Mouse (Mus musculus): Measurements from ENCODE around the gene Mark1. TPM values are rescaled to one million over a fixed set of nuclear protein-coding genes. Genes with fewer than 3 reads are reported as not detected.
A peak's percentile ranks its signal among the peaks of the same experiment; 100 is the strongest.

The Mark1 gene
- polyA plus RNA-seq, 1 experiment: 21.2 TPM

GRCm38 (mm10) chr1:184965682-184966360 is 33.5 kb downstream of the Mark1 start:
- H3K4me1 ChIP-seq (ENCODE audit: control insufficient read depth, insufficient read depth, low read length): no peaks in the 10 kb centered on the region
- no peak for TF ChIP-seq POLR2A (IDR thresholded peaks at IDR 0.05; ENCODE audit: low read depth, low read length)
- TF ChIP-seq CTCF (IDR thresholded peaks at IDR 0.05; ENCODE audit: borderline replicate concordance, insufficient read depth, low read length): peak; percentile 65; the same call in 1 of the 2 replicates
- no peak overlapping the region for H3K4me3 ChIP-seq (ENCODE audit: insufficient read depth, low read length)
- no peak overlapping the region for H3K27ac ChIP-seq (ENCODE audit: insufficient read depth, low read length)

- H3K4me1 ChIP-seq (ENCODE audit: control insufficient read depth, insufficient read depth, low read length): no peaks in the 10 kb centered on the region
- TF ChIP-seq CTCF (IDR thresholded peaks at IDR 0.05; ENCODE audit: borderline replicate concordance, insufficient read depth, low read length) (no peak), POLR2A (IDR thresholded peaks at IDR 0.05; ENCODE audit: low read depth, low read length) (no peak)
- H3K4me3 ChIP-seq (ENCODE audit: insufficient read depth, low read length): no peak overlapping the region
- no peak overlapping the region for H3K27ac ChIP-seq (ENCODE audit: insufficient read depth, low read length)
These were observed 36.2 kb downstream of the Mark1 start for GRCm38 (mm10) chr1:184963121-184963693.

- Histone ChIP-seq H3K27ac (ENCODE audit: insufficient read depth, low read length) (no peak overlapping the region), H3K4me3 (ENCODE audit: insufficient read depth, low read length) (no peak overlapping the region), H3K4me1 (ENCODE audit: control insufficient read depth, insufficient read depth, low read length) (peaks cover 4% of the 10 kb centered on the region)
- TF ChIP-seq CTCF (IDR thresholded peaks at IDR 0.05; ENCODE audit: borderline replicate concordance, insufficient read depth, low read length): no peak
- no peak for TF ChIP-seq POLR2A (IDR thresholded peaks at IDR 0.05; ENCODE audit: low read depth, low read length)
These were observed 37.5 kb downstream of the Mark1 start for GRCm38 (mm10) chr1:184961853-184962252.

GRCm38 (mm10) chr1:184958818-184959217 is 40.6 kb downstream of the Mark1 start:
- TF ChIP-seq POLR2A (IDR thresholded peaks at IDR 0.05; ENCODE audit: low read depth, low read length) (no peak), CTCF (IDR thresholded peaks at IDR 0.05; ENCODE audit: borderline replicate concordance, insufficient read depth, low read length) (no peak)
- peaks cover 4% of the 10 kb centered on the region for H3K4me1 ChIP-seq (ENCODE audit: control insufficient read depth, insufficient read depth, low read length)
- H3K27ac ChIP-seq (ENCODE audit: insufficient read depth, low read length): no peak overlapping the region
- H3K4me3 ChIP-seq (ENCODE audit: insufficient read depth, low read length): no peak overlapping the region

- no peak overlapping the region for H3K27ac ChIP-seq (ENCODE audit: insufficient read depth, low read length)
- no peak for TF ChIP-seq CTCF (IDR thresholded peaks at IDR 0.05; ENCODE audit: borderline replicate concordance, insufficient read depth, low read length)
- TF ChIP-seq POLR2A (IDR thresholded peaks at IDR 0.05; ENCODE audit: low read depth, low read length): no peak
- peaks cover 4% of the 10 kb centered on the region for H3K4me1 ChIP-seq (ENCODE audit: control insufficient read depth, insufficient read depth, low read length)
- no peak overlapping the region for H3K4me3 ChIP-seq (ENCODE audit: insufficient read depth, low read length)
These were observed 41.0 kb downstream of the Mark1 start for GRCm38 (mm10) chr1:184958388-184958787.

- no peak overlapping the region for H3K4me3 ChIP-seq (ENCODE audit: insufficient read depth, low read length)
- no peak overlapping the region for H3K27ac ChIP-seq (ENCODE audit: insufficient read depth, low read length)
- TF ChIP-seq POLR2A (IDR thresholded peaks at IDR 0.05; ENCODE audit: low read depth, low read length): no peak
- no peak for TF ChIP-seq CTCF (IDR thresholded peaks at IDR 0.05; ENCODE audit: borderline replicate concordance, insufficient read depth, low read length)
- H3K4me1 ChIP-seq (ENCODE audit: control insufficient read depth, insufficient read depth, low read length): no peaks in the 10 kb centered on the region
These were observed 47.6 kb downstream of the Mark1 start for GRCm38 (mm10) chr1:184951758-184952157.

GRCm38 (mm10) chr1:184951057-184951456 is 48.3 kb downstream of the Mark1 start:
- TF ChIP-seq CTCF (IDR thresholded peaks at IDR 0.05; ENCODE audit: borderline replicate concordance, insufficient read depth, low read length): no peak
- TF ChIP-seq POLR2A (IDR thresholded peaks at IDR 0.05; ENCODE audit: low read depth, low read length): no peak
- Histone ChIP-seq H3K27ac (ENCODE audit: insufficient read depth, low read length) (no peak overlapping the region), H3K4me1 (ENCODE audit: control insufficient read depth, insufficient read depth, low read length) (no peaks in the 10 kb centered on the region), H3K4me3 (ENCODE audit: insufficient read depth, low read length) (no peak overlapping the region)

- Histone ChIP-seq H3K27ac (ENCODE audit: insufficient read depth, low read length) (no peak overlapping the region), H3K4me3 (ENCODE audit: insufficient read depth, low read length) (no peak overlapping the region), H3K4me1 (ENCODE audit: control insufficient read depth, insufficient read depth, low read length) (no peaks in the 10 kb centered on the region)
- TF ChIP-seq POLR2A (IDR thresholded peaks at IDR 0.05; ENCODE audit: low read depth, low read length) (no peak), CTCF (IDR thresholded peaks at IDR 0.05; ENCODE audit: borderline replicate concordance, insufficient read depth, low read length) (no peak)
These were observed 61.3 kb downstream of the Mark1 start for GRCm38 (mm10) chr1:184938106-184938505.

GRCm38 (mm10) chr1:184935980-184936379 is 63.4 kb downstream of the Mark1 start:
- no peak for TF ChIP-seq POLR2A (IDR thresholded peaks at IDR 0.05; ENCODE audit: low read depth, low read length)

GRCm38 (mm10) chr1:184935490-184935889 is 63.9 kb downstream of the Mark1 start:
- TF ChIP-seq CTCF (IDR thresholded peaks at IDR 0.05; ENCODE audit: borderline replicate concordance, insufficient read depth, low read length) (no peak), POLR2A (IDR thresholded peaks at IDR 0.05; ENCODE audit: low read depth, low read length) (no peak)
- no peaks in the 10 kb centered on the region for H3K4me1 ChIP-seq (ENCODE audit: control insufficient read depth, insufficient read depth, low read length)
- no peak overlapping the region for H3K27ac ChIP-seq (ENCODE audit: insufficient read depth, low read length)
- no peak overlapping the region for H3K4me3 ChIP-seq (ENCODE audit: insufficient read depth, low read length)

More at GRCm38 (mm10) chr1:184935980-184936379, 63.4 kb downstream of the Mark1 start:
- Histone ChIP-seq H3K4me3 (ENCODE audit: insufficient read depth, low read length) (no peak overlapping the region), H3K27ac (ENCODE audit: insufficient read depth, low read length) (no peak overlapping the region), H3K4me1 (ENCODE audit: control insufficient read depth, insufficient read depth, low read length) (no peaks in the 10 kb centered on the region)

Measured in embryonic fibroblast, embryonic 13.5 days (primary cell).